Mouse (Mus musculus): ENCODE measurements around the gene Vmn1r1. TPM values are rescaled to one million over a fixed set of nuclear protein-coding genes. Genes with fewer than 3 reads are reported as not detected.

The Vmn1r1 gene
- total RNA-seq, 2 experiments from 2014 or later: not detected

DNA sequence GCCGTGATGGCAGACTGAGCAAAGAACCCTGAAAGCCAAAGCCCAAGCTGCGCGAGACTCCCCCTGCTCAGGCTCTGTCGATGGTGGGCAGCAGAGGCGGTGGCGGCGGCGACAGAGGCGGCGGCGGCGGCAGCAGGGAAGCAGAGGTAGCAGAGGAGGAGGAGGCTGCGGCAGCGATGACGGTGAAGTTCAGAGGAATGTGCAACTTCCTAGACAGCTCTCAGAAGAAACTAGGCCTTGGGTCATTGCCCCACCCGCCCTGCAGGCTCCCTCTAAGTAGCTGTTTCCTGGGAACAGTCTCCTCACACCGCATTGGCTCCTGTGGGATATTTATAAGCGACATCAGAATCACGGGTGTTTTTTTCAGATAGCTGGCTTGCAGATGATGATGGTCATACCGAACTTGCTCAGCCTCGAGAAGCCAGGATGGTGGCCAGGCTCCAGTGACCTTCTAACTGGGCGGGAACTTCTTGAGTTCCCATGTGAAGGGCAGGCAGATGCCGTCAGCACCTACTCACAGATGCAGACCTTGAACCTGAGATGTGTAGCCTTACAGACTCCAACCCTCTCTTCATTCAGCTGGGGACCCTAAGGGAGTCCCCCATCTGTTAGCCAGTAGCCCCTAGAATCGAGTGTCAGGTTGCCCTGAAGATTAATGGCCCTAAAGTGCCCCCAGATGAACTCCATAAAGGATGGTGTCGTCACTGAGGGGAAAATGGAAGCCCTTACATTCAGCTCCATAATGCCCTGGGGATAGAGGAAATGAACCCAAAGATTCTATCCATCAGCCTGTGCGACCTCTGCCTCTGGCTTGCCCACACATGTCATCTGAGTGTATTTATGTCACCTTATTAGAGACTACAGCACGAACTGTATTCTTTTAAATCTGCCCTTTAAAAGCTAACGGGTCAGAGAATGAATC lies 26.8 kb downstream of the Vmn1r1 start:
- DNase-seq (ENCODE audit: low spot score in 2 of 2): peak in 1 of 2 experiments; percentile 34

DNA sequence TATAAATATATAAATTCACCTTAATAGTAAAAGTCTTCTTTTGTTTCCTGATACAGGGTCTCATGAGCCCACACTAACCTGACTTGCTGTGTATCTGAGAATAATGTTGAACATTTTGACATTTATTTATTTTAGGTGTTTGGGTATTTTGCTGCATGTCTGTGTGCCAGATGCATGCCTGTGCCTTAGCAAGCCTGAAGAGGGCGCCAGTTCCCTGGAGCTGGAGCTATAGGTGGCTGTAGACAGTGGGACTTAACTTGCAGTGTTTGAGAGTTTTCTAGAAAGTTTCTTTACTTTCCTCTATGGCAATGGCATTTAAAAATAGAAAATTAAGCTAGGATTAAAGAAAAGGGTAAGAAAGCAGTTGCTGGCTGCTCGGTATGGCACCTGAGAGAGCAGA lies 33.5 kb downstream of the Vmn1r1 start:
- peak in 1 of 2 experiments; percentile 51 for DNase-seq (ENCODE audit: low spot score in 2 of 2)

DNA sequence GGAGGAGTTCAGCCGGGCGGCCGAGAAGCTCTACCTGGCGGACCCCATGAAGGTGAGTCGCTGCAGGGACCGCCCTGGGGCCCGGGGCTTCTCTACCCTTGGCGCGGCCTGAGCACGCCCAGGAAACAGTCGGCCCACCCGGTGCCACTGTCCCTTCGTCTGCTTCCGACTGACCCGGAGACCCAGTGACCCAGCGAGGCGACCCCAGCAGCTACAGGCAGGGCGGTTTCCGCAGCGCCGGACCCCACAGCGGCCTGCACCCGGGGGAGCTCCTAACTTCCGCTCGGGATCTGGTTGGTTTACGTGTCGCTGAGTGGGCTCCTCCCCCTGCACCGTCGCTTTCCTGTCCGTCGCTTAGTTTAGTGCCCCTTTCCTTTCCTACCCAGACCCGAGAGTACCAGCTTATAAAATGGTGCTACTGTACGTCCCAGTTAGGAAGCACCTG lies 39.3 kb downstream of the Vmn1r1 start:
- peak; percentile 81 to 86 for DNase-seq (ENCODE audit: low spot score in 2 of 2)

DNA sequence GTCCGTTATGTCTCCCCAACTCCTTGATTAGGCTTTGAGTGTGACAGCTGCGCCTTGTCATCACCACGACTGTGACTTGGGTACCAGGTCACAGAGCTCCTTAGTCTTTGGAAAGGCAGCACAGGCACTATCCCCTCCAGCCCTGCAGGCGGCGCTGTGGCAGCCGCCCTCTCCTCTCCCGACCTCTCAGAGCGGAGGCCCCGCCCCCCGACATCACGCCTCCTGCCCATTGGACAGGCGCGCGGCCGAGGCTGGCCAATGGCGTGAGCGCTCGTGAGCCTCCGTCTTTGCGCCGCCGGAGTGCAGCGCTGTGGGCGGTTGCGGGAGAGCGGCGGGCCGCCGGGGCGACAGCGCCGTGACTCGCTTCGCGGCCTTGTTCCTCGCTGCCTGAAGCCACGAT lies 39.8 kb downstream of the Vmn1r1 start, which contains the start of gene Srp9:
Srp9 (plus strand) TSS at position 232 of the 400 bp plus-strand sequence.
- DNase-seq (ENCODE audit: low spot score in 2 of 2): peak; percentile 97 to 99

DNA sequence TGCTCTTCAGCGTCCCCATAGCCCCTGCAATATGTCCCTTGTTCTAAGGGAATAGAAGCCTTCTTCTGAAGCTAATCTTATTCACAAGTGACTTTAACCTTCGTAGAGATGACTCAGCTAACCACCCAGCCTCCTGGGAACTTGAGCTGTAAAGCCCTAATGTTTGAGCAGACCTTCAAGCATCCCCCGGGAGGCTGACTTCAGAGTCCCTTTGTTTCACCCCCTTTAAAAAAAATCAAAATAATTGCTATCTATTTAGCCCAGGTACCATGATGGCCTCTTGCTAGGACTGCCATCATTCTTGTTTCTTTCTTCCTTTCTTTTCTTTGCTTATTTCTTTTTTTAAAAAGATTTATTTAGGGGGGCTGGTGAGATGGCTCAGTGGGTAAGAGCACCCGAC lies 41.9 kb downstream of the Vmn1r1 start:
- no peak for DNase-seq (ENCODE audit: low spot score in 2 of 2)

DNA sequence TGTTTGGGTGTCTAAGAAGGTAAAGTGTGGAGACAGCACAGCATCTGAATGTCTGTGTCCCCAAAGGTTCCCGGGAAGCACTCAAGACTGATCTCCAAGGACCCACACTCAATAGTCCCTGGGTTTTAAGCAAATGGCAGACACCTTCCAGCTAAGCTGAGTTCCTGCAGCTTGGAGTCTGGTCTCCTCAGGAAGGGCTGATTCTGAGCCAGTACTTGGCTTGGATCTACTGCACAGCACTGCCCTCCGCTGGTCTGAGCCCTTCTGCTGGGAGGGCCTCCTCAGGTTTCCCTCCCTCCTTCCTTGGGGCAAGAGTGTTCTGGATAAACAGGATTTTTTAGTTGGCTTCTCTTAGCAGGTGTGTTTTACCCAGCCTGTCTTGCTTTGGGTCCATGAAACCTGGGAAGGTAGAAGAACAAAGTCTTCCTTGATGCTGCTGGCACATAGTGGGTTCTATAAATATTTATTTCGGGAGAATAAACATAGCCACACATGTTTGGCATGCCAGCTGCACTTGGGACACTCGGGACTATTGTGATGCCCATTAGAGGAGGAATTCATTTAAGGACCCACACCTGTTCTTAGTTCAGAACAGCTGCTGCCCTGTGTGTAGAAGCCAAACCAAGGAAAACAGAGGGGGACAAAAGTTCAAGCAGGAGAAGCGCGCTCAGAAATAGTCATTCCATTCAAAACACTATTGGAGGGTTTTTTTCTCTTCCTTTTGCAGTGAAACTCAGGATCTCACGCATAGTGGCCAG lies 48.5 kb downstream of the Vmn1r1 start:
- peak; percentile 53 to 60 for DNase-seq (ENCODE audit: low spot score in 2 of 2)

DNA sequence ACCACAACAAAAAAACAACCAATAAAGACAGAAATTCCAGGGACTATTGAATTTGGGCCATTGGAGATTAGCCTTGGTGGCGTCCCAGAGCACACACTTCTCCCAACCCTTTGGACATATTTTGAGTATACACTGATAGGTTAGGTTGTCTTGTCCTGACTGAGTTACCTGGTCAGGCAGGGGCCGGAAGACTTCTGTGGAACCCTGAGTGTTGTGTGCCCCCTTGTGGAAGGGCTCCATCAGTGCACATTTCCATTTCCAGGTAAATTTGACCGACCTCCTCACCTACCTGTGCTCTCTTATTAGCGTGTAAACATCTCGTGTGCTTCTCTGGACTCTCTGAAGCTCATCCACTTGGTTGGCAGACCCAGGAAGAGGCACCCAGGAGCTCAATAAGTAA lies 49.1 kb downstream of the Vmn1r1 start:
- DNase-seq (ENCODE audit: low spot score in 2 of 2): peak in 1 of 2 experiments; percentile 41

DNA sequence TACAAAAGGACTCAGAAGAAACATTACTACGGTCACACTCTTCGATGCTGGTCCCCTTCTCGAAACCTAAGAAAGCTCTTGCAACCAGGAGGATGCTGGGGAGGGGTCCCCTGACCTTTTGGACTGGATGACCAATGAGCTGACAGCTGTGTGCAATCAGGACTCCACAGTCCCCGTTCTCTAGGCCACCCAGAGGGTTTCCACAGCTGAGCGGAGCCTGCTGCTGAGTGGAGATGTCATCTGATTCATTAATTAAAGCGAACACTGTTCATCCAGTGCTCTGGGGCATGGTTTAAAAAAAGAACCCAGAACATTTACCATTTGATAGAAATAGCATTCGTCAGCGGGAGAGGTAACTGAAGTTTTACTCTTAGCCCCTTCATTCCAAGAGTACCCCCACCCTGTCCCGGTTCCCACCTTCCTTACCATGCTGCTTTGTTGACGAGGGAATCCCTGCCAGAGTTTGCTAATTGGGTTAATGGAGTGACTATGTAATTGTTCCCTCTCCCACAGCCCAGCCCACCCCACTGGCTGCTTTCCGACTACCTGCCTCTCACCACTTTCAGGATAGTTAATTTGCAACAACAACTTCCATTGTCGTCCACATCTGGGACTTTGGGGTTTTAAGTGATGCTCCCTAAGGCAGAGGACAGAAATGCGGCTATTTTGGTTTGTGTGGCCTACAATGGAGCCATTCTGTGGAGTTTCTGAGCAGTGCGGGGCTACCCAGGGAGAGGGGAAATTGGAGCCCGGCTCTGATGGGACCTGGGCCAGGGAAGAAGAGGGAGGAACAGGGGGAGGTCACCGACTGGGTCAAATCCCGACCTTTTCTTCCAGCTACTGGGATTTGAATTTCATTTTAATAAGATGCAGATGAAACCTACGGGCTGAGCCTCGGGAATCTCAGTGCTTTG lies 50.4 kb downstream of the Vmn1r1 start:
- peak in 1 of 2 experiments; percentile 41 for DNase-seq (ENCODE audit: low spot score in 2 of 2)

DNA sequence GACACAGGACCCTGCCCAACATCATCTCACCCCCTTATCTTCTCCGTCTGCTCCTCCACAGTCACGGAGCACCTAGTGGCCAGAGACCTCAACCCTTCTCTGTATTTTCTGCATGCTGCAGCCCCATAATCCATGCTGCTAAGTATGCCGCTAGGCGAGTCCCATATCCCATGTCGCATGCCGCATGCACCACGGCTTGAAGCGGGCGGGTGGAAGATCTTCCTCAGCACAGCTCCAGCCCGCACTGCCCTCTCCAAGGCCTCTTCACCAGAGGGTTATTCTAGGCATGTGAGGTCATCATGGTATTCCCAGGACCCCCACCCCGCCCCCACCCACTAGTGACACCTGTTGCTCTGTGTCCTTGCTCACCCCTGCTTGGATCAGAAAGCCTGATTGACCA lies 51.2 kb downstream of the Vmn1r1 start:
- DNase-seq (ENCODE audit: low spot score in 2 of 2): no peak

DNA sequence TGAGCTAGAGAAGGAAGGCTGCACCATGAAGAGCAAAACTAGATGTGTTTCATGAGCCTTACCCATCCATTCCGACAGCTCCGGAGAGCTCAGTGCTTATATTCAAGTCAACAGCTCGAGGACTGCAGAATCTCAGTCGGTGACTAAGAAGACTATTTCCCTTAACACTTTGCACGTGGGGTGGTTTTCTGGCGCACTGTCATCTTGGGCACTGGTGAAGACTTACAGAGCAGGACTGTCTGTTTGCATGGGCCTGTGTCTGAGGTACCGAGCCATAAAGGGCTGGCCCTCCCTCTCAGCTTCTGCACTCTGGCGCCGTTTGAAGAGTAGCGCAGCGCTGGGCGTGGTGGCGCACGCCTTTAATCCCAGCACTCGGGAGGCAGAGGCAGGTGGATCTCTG lies 51.9 kb downstream of the Vmn1r1 start:
- no peak for DNase-seq (ENCODE audit: low spot score in 2 of 2)

DNA sequence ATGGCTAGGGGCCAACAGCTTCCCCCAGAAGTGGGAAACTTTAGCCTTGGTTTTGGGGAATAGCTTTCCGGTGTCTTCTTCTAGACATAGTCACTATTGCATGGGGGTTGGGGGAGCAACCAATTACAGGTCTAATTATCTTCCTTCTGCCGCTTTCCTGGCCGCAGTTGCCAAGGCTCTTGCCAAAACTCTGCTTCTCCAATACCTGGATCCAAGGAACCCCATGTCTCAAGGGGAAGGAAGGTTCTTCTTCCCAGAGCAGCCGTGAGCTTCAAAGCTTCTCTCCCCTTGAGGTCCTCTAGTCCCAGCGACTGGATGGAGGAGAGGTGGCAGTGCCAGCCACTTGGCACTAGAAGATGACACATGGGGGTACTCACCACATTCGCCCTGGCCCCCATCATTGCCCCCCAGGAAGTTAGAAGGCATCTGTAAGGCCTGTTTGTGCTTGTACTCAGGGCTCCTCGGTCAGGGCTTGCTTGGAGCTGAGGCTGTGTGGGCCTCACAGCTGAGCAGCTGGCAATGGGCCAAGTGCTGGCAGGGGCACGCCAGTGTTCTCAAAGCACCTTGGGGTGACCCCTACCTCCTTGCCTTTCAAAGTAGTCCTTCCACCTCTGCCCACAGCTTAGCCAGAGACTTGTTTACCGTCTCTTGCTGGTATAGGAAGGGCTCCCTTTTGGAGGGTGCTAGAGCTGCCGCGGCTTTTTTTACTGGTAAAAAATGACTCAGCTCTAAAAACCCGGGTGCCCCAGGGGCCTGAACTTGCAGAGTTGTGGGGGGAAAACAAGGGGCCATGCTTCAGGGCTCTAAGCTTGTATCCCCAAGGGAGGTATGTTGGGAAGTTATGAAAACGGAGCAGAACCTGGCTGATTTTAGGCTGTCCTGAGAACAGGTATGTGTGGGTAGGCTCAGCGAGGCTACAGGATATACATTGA lies 52.6 kb downstream of the Vmn1r1 start:
- DNase-seq (ENCODE audit: low spot score in 2 of 2): peak; percentile 56 to 60

DNA sequence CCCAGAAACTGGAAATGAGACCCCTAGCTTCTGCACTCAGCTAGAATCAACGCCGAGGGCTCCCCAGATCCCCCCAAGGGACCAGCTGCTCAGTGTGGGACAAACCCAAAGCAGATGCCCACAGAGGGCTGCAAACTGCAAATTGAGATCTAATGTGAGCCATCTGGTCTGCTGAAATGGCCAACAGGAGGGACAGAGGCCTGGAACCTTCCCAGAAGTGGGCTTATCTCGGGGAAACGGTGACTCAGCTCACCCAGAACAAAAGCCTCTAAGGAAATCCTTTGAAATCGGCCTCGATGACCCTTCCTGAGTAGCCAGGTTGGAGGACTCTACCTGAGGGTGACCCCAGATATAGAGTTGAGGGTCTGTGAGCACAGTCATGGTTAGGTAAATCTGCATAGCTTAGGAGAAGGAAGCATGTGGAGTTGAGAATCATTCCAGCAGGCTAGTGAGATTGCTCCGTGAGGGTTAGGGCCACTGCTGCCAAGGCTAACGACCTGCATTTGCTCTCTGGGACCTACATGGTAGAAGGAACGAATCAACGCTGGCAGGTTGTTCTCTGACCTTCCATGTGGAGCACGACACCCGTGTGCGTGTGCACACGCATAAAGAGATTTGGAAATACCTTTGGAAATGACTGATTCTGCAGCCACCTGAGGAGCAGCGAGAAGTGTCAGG lies 53.4 kb downstream of the Vmn1r1 start:
- no peak for DNase-seq (ENCODE audit: low spot score in 2 of 2)

DNA sequence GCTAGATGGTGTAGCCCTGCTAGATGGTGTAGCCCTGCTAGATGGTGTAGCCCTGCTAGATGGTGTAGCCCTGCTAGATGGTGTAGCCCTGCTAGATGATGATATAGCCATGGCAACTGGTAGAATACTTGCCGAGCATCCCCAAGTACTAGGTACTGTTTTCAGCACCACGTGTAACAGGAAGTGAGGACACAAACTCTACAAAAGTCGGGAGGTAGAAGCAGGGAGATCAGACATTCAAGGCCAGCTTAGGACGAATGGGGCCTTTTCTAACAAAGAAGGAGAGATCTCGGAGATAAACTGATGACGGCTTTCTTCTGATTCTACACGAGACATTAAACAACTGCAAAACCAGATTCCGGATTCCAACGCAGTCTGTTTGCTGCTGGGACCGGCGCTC lies 54.1 kb downstream of the Vmn1r1 start:
- no peak for DNase-seq (ENCODE audit: low spot score in 2 of 2)

DNA sequence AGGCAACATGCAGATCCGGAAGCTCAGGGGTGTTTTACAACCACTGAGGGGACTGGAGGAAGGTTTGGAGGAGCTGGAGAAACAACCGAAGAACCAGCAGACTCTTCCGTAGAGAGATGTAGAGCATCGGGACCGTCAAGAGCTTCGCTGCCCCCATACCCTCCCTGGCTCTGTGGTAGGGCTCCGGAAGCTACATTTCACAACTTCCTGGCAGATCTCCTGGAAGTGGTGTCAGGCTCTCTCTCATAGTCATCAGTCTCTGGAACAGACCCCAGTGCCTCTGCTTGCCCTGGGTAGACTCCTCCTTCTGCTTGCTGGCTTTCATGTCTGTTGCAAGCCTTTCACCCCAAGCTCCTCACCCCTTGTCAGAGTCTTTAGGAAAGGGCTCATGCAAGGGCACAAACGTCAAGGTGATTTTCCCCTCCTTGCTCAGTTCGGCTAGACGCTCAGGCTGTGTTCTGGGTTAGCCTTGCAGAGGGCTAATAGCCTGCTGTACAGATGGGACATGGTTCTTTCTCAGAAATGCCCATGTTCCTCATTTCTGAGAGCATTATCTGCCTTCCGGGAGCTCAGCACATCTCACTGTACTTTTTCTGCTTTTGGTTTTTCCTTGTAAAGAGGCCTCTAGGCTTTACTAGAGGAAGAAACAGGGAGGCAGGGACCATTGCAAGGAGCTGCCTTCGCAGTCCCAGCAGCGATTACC lies 55.7 kb downstream of the Vmn1r1 start:
- DNase-seq (ENCODE audit: low spot score in 2 of 2): no peak

DNA sequence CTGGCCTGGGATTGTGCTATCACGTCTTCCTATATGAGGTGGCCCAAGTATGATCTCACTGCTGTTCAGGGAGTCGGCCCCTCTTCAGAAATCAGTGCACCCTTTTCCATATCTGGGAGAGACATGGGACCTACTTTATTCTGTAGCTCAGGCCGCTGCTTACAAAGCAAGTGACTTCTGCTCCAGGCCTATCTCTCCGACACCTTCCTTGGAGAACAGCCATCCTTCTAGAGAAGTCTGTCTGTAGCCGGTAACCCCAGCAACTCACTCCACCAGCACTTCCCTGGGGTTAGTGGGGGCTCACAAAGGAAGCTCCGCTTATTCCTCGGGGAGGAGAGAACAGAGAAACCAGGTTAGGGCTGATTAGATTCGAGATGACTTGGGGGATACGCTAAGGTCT lies 57.0 kb downstream of the Vmn1r1 start:
- DNase-seq (ENCODE audit: low spot score in 2 of 2): no peak

DNA sequence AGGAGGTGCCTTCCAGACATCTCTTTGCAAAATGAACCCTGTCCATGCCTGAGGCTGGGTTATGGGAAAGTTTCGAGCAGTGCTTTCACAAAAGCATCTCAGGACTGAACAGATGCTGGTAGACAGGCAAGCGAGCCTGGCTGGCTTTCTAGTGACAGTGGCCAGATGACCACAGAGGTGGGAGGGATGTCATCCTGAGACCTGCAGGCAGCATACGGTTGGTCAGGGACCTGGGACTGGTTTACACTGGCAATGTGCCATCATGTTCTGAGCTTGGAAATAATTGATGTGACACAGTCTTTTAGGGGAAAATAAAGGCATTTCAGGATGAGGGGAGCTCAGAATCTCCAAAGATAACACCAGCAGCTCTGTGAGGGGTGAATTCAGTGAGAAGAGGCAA lies 59.3 kb downstream of the Vmn1r1 start:
- no peak for DNase-seq (ENCODE audit: low spot score in 2 of 2)

All from layer of hippocampus, postnatal 10 days (tissue).